Mouse (Mus musculus): ENCODE data around the gene 2010111I01Rik.
"Not testable (repeated sequence)": the region's sequence is repeated elsewhere in the genome, so short reads cannot be mapped to it uniquely, and the experiment has no call there.

The 2010111I01Rik gene

DNA sequence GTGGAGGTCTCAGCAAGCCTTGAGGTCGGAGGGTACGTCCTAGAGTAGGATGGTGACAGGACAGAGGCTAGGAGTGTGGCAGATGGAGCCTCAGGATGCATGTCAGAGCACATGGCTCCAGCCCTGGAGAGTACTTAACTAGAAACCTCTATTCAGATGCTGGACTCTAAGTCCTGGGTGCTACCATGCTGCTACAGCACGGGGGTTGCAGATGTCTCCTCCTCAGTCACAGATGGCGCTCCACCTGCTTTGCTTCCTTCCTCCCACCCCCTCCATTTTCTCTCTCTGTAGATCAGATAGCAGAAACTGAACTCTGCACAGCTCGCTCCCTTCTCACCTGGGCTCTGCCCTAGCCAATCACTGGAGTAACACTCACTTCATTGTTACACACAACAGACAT lies 342.1 kb downstream of the 2010111I01Rik start:
- in situ Hi-C loops (cut with MboI, MseI), result no loop called here

DNA sequence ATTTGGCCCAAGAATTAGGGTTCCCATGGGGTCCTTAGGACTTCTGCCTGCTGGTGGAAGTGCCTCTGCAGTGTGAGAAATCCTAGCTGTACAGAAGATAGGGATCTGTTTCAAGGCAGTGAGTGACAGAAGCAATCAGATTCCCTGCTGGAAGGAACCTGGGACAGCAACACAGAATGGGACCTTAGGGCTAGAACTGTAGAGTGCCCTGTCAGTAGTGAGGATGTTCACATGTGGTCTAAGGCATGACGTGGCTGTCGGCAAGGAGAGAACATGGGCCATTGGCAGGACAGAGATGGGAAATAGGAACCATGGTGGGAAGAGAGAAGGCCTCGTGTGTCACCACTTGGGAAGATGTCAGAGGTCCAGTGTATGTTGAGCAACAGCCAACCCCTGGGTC lies 344.9 kb downstream of the 2010111I01Rik start:
- in situ Hi-C loops (cut with MboI, MseI), result no loop called here

DNA sequence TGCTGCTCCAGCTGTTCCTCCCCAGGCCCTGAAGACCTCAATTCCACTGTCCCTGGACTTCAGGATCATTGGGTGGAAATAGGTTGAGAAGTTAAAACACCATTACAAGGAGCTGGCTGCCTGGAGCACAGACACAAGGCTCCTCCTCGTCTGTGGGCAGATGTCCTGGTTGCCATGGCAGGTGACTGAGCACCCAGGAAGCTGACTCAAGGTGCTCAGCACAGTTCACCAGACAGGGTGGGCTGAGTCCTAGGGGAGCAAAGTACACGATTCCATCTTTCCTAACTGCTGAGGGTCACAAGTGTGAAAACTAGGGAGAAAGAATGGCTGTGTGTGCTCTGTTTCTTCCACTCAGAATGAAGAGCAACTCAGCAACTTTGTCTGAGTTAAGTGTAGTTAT lies 346.5 kb downstream of the 2010111I01Rik start:
- in situ Hi-C loops (cut with MboI, MseI), result loop anchor here (5.0 kb wide), 1 partner anchor 264 kb away; no protein-coding TSS in a partner anchor

DNA sequence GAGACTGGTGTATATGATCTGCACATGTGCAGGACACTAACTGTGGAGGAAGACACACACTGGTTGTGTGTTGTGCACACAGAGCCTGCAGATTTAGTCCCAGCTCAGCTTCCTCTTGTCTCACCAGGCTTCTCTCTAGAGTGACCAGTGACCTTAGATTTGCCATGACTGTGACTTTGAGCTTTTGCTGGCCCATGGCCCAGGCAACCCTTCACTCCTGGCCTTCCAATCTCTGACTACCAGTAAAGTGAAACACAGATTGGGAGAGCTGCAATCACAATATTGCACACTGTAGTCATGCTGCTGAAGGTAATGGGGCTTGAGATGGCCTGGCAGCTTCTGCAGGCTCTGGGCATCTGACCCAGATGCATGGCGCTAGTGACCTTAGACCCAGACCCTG lies 348.6 kb downstream of the 2010111I01Rik start:
- in situ Hi-C loops (cut with MboI, MseI), result loop anchor here (5.0 kb wide), 1 partner anchor 266 kb away; no protein-coding TSS in a partner anchor

DNA sequence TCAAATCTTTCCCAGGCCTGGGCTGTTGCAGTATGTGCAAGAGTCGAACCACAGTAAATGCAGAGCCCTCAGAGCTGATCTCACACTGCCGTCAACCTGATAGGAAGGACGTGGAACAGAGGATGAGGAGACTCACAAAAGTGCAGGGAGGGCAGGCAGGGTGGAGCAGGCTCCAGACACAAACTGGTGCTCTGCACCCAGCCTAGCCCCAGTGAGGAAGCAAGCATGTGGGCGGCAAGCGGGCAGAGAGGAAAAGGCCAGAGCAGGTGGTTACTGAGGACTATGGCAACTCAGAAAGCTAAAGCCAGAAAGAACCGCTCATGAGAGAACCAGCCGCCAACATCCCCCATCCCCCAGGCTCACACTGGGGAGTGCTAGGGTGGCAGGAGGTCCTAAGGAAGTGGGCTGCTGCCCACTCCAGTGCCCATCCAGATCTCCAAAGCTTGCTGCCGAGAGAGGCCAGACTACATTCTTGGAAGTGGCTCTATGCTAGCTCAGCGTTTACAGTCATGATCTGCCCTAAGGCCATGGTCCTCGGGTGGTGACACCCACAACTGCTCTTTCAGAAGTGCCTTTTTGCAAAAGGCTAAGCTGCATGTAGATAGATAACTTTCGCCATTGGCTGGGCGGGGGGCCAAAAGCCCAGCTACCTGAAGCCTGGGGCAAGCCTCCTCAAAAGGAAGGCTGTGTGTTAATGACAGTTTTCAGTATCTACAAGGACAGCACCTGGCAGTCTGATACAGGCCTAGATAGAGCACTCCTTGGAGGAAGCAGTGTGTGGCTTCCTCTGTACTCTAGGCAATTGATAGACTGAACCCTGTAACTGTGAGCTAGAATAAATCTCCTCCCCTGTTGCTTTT lies 349.3 kb downstream of the 2010111I01Rik start:
- in situ Hi-C loops (cut with MboI, MseI), result loop anchor here (5.0 kb wide), 1 partner anchor 267 kb away; no protein-coding TSS in a partner anchor

DNA sequence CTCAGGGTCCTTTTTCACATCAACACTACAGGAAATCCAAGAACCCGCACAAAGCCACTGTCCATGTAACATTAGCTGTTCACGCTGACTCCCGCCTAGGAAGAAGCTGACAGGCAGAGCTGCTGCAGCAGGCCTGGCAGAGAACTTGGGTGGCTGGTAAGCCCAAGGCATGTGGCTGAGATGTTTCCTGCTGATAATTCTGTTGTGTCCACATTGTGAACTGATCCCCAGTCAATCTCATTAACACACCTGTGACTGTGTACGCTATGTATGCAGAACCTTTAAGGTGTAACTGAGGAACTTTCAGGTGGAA lies 349.9 kb downstream of the 2010111I01Rik start:
- in situ Hi-C loops (cut with MboI, MseI), result loop anchor here (5.0 kb wide), 1 partner anchor 267 kb away; no protein-coding TSS in a partner anchor

DNA sequence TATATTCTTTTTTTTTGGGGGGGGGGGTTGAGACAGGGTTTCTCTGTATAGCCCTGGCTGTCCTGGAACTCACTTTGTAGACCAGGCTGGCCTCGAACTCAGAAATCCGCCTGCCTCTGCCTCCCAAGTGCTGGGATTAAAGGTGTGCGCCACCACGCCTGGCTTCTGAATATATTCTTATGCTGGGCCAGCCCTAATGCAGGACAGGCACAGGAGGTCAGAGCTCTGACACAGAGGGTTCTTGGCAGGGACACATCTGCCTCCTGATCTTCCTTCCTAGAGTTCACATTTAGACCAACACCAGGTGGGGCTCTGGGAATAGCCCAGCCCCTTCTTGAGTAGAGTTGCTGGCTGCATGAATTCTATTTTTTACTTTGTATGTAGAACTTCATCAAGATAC lies 350.4 kb downstream of the 2010111I01Rik start:
- in situ Hi-C loops (cut with MboI, MseI), result not testable (repeated sequence)

DNA sequence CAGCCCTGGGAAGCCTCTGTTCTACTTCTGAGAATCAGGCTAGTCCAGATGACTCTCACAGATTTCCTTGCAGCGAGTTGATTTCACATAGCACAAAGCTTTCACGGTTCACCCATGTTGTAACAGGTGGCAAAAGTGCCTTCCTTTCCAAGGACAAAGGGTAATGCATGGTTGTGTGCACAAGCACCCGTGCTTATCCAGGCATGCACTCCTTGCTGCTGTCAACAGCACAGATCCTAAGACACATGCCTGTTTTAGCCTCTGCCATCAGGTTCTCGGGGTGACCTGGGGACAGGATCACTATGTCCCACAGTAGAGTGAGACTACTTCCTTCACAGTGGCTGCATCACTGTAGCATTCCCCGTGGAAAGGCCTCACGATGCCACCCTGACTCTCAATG lies 351.1 kb downstream of the 2010111I01Rik start:
- in situ Hi-C loops (cut with MboI, MseI), result no loop called here

DNA sequence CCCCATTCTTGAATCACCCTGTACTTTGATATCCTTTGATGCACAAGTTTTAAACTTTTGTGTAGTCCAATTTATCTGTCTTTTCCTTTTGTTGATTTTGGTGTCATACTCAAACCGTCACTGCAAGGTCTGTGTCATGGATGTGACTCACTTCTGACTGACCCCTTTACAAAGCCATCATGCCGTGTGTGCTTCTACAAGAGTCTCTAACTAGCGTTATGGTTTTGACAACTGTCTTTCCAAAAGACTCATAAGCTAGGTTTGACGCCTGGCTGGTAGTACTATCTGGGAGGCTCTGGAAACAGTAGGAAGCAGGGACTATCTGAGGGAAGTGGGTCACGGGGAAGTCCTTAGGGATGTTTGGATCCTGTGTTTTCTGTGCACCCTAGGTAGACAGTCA lies 351.7 kb downstream of the 2010111I01Rik start:
- in situ Hi-C loops (cut with MboI, MseI), result no loop called here

DNA sequence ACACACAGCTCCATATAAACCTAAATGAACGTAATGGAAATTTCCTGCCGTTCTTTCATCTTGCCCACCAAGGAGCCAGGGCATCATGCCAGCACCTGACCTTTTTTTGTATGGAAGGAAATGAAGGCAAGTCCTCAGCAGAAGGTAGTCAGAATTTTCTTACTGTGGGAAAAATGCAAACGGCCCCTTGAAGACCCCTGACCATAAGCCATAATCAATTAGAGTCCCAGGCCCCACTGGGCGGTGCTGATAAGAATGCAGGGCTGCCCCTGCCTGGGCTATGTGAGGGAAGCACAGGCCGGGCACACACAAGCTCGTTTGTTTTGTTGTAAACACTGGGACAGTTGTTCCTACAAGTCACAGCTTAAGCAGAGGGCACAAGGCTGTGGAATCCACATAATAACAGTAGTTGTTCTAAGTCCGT lies 353.0 kb downstream of the 2010111I01Rik start:
- in situ Hi-C loops (cut with MboI, MseI), result no loop called here

DNA sequence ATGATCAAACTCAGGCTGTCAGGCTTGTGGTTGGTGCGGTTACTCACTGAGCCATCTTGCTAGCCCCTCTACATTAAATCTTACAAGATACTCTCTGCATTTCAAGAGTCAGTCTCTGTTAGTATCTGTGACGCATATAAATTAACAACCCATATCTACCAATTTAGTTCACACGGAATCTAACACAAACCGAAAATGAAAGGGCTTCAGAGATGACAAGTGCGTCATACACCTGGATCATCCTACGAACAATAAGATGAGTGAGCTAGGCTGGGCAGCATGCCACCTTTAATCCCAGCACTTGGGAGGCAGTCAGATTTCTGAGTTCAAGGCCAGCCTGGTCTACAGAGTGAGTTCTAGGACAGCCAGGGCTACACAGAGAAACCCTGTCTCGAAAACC lies 355.1 kb downstream of the 2010111I01Rik start:
- in situ Hi-C loops (cut with MboI, MseI), result no loop called here

DNA sequence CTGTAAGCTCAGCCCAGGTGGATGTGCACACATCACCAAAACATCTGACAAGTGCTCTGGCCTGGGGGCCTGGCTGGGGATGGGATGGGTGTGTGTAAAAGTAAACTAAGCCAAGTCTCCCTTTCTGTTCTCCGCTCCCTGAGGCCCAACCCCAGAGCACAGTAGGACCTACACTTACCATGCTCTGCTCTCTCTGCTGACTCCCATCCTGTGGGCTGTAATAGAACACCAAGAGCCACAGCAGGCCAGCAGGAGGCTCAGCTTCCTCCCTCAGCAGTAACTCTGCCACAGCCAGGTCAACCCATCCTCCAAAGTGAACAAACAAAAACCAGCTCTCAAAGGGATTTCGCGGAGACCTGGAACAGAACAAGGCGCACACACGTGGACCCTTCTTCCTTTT lies 357.0 kb downstream of the 2010111I01Rik start:
- in situ Hi-C loops (cut with MboI, MseI), result no loop called here

DNA sequence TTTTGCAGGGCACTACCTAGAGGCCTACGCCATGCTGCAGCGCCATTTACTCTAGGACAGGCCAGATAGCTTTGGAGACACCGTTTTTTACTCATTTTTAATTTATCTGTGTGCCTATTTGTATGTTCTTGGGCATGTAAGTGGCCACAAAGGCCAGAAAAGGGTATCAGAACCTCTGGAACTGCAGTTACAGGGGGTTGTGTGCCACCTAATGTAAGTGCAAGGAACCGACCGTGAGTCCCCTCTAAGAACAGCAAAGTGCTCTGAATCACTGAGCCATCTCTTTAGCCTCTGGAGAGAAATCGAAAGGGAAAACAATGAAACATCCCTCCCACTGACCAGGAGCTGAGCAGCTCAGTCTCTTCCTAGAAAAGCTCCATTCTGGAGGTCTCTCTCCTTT lies 358.1 kb downstream of the 2010111I01Rik start:
- in situ Hi-C loops (cut with MboI, MseI), result no loop called here

DNA sequence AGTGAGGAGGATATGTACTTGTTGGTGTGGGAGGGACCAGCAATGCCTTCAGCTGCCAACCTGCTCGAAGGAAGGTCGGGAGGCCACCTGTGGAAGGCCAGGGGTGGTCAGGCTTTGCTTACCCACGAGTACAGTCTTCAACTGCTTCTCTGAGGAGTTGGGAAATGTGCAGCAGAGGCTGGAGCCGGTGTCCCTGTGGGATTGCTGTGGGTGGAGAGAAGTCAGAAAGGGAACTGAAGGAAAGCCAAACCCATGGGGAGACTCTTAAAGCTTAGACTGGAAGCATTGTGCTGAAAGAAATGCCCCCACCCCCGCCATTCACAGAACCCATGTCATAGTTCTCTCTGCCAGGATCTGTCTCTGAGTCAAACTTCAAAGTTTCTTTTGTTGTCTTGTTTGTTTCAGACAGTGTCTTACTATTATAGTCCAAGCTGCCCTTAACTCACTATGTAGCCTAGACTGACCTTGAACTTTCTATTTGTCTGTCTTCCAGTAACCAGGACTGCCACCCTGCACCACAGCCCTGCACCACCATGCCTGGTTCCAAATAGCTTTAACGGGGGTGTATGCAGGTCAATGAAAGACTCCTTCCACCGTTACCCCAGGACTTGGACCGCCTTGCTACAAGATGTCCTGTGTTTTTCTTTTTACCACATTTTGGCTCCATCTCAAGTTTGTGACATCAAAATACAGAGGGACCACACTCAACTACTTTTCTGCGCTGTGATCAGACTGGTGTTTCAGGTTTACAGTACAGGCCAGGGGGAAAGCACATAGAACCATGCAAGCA lies 358.8 kb downstream of the 2010111I01Rik start:
- in situ Hi-C loops (cut with MboI, MseI), result no loop called here

DNA sequence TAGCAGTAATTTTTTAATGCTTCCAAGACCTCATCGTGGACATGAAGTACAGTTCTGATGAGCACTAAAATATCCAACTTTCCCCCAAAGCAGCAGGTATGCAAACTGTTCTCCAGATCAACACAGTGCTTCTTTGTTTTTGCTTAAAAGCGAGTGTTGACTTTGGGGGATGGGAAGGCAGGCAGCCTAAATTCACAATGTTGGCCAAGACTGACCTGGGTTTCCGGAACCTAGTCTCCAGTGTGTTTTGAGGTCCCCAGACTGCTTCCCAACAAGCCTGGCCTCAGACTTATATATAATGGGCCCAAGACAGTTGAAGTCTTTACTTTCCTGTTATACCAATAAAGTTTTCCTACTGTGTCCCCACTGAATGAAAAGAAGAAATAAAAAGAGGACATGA lies 359.6 kb downstream of the 2010111I01Rik start:
- in situ Hi-C loops (cut with MboI, MseI), result no loop called here

DNA sequence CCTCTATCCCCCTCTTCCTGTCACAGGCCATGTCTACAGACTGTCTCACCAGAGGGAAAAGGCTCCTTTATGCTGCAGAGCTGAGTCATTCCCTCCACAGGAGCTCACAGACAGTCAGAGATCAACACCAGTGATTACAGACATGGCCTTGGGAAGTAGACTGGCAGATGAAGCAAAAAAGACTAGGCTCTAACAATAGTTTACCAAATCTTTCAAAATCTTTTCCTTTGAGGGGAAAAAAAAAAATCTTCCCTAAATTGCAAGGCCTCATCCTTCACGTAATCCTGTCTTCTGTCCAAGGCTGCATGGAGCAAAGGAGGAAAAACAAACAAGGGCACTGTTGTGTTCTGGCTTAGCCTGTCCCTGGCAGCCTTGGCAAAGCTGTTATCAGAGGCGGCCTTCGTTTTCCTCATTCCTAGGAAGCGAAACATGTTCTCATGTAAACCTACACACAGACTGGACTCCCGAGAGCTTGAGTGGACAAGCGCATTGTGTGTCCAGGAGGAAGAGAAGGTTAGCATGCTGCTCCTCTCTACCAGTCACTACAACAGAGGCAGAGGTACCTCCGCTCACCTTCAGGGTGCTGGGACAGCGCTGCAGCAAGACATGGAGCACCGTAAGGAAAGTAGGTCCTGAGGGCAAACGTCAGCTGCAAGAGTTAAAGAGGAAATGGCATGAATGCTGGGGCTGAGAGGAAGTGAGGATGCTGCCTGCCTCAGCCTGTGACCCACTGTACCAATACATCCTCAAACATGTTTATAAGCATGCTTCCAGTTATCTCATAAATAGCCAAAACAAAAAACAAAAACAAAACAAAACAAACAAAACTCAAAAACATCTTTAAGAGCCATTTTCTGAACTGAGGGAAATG lies 360.5 kb downstream of the 2010111I01Rik start:
- in situ Hi-C loops (cut with MboI, MseI), result no loop called here

DNA sequence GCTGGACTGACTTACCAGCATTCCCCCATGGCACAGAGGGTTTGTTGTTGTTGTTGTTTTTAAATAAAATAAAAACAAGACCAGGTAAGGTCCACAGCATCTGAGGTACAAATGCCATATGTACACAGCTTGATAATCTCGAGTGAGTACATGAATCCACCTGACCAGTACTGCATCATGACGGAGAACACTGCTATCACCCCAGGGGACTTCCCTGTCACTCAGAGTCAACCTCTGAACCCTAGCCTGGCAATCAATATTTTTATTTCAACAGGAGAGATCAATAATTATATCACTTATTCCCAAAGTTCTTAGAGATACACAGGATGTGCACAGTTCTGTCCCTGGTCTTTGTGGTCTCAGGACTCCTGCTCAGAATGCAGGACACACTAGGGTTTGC lies 361.3 kb downstream of the 2010111I01Rik start:
- in situ Hi-C loops (cut with MboI, MseI), result no loop called here

DNA sequence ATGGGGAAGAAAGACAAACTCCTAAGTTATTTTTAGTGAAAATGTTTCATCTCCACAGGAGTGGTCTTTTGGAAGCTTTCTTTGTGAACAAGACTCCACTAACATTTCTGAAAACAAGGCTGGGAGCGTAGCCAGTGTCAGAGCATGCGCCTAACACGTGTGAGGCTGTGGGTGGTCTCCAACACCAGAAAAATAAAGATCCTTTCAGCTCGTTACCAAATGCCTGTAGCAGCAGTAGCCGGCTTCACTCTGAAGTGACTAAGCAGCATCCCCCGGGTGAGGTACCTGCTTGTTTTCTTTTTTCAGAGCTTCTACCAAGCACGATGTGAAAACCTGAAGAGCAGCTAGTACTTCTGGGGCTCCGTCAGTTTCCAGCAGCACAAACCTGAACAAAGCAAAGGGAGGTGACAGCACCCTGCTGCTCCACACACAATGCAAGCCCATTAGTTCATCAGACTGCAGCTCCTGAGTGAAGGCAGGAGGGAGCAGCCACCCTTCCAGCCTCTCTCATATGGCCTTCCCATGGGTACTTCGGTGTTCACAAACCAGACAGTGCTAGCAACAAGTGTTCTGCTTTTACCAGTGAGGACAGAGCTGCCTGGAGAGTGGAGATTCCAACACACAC lies 365.7 kb downstream of the 2010111I01Rik start:
- in situ Hi-C loops (cut with MboI, MseI), result loop anchor here (5.0 kb wide), 1 partner anchor 408 kb away; no protein-coding TSS in a partner anchor

DNA sequence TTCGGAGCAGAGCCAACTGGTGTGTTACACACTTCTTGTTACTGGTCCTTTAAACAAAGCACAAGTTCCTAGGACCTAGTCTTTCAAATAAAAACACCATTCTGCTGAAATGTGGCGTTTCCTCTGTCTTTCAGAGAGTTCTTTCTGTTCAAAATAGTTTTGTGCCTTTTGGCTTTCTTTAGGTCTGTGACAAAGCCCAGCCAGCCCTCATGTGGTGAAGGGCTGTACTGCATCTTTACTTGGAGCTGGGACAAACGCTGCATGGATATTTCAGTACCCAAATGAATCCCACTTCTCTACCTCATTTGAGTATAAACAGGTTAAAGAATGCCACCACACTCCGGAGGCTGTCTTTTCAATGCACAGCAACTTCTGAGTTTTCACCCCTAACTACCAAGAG lies 366.7 kb downstream of the 2010111I01Rik start:
- in situ Hi-C loops (cut with MboI, MseI), result loop anchor here (5.0 kb wide), 1 partner anchor 409 kb away; no protein-coding TSS in a partner anchor

DNA sequence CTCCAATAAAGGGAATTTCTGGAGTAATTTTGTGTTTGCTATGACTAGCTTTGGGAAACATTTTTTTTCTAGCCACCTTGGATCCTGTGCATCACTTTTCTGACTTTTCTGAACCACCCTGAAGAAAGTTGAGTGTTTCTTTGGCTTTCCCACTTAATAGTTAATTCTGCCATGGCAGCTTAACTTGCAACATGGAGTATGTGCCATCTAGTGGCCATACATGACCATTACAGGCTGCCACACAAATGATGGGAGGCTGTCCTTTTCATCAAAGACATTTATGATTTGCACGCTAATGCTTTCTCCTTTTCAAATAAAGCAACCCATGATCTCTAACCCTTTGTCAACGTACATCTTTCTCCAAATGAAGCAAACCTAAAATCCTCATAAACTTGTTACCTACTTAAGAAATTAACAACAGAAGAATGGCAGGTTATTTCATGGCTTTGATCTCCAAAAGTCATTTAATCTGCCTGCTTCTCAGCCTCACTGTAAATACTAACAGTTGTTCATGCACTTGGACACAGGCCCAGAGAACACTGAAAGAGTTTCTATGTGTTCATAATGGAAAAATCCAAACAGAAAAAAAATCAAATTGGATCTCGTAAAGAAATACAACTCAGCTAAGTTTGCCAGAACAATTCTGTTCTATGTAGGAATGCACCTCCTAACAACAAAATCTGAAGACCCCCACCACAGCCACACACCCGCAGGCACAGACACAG lies 368.0 kb downstream of the 2010111I01Rik start:
- in situ Hi-C loops (cut with MboI, MseI), result loop anchor here (5.0 kb wide), 1 partner anchor 410 kb away; no protein-coding TSS in a partner anchor
